In genomic region chr17:87797688-87798291, GRCm38 (mm10) we compare ENCODE assay signal across 8 mouse cellular contexts. TPM values are rescaled to one million over a fixed set of nuclear protein-coding genes. Genes with fewer than 3 reads are reported as not detected.
DNase-seq lines count a peak whose midpoint lies in the region; ATAC-seq and TF ChIP-seq lines count a peak whose summit lies in the region.

Gene Kcnk12 (minus strand): TSS chr17:87797994.

- peaks cover 43% of the 10 kb centered on the region for H3K27me3 ChIP-seq in lung, postnatal 0 days (replicated peaks; ENCODE audit: insufficient read depth, low read length)
- peaks cover 63% of the 10 kb centered on the region for H3K27me3 ChIP-seq in heart, embryonic 16.5 days (ENCODE audit: control insufficient read depth, insufficient read depth, low read length)
- H3K27me3 ChIP-seq in liver, embryonic 15.5 days = peaks cover 56% of the 10 kb centered on the region

- H3K9ac ChIP-seq in lung, postnatal 0 days (replicated peaks; ENCODE audit: low read depth) = no peak within 1 kb of the TSS
- H3K9ac ChIP-seq in heart, embryonic 16.5 days (ENCODE audit: low read length) = no peak within 1 kb of the TSS
- no peak within 1 kb of the TSS; the same call in 1 of the 2 replicates for H3K9ac ChIP-seq in liver, embryonic 15.5 days

- TF ChIP-seq CTCF in lung, postnatal 0 days (IDR thresholded peaks at IDR 0.05) = peak; percentile 30

- DNase-seq in lung, postnatal 0 days (ENCODE audit: low spot score) = no peak
- no peak for DNase-seq in lung, postnatal 14 days
- peak; percentile 4 to 53 for DNase-seq in kidney, postnatal 36 days
- DNase-seq in right cerebral cortex, adult 18-20 months = peak; percentile 86

- ATAC-seq in lung, postnatal 0 days = peak; percentile 28
- peak; percentile 60 for ATAC-seq in common myeloid progenitor, adult 5-6 weeks (replicated peaks; ENCODE audit: low read depth, poor library complexity, severe bottlenecking)
- 0 out of 2 replicates have a peak, but pooled peaks have one; percentile 33 for ATAC-seq in heart, embryonic 16.5 days (replicated peaks; ENCODE audit: extremely low read depth, insufficient read depth, low FRiP score)
- ATAC-seq in liver, embryonic 15.5 days (ENCODE audit: insufficient read depth) = no peak
- no peak for ATAC-seq in activated CD4-positive, CD25-positive, alpha-beta regulatory T cell, adult 4 months

- peak within 1 kb of the TSS; percentile 50 for H3K4me2 ChIP-seq in lung, postnatal 0 days (replicated peaks; ENCODE audit: low read depth, low read length)
- H3K4me2 ChIP-seq in heart, embryonic 16.5 days (ENCODE audit: low read depth, low read length) = peak within 1 kb of the TSS; percentile 70
- H3K4me2 ChIP-seq in liver, embryonic 15.5 days = peak within 1 kb of the TSS; percentile 62

- no peaks in the 10 kb centered on the region for H3K36me3 ChIP-seq in lung, postnatal 0 days (ENCODE audit: insufficient read depth, low read length)
- no peaks in the 10 kb centered on the region for H3K36me3 ChIP-seq in heart, embryonic 16.5 days (ENCODE audit: control insufficient read depth, insufficient read depth)
- H3K36me3 ChIP-seq in liver, embryonic 15.5 days (replicated peaks) = no peaks in the 10 kb centered on the region

- H3K4me3 ChIP-seq in lung, postnatal 0 days (ENCODE audit: low read depth, low read length) = peak within 1 kb of the TSS; percentile 27
- H3K4me3 ChIP-seq in heart, embryonic 16.5 days (ENCODE audit: low read length) = peak within 1 kb of the TSS; percentile 49
- peak within 1 kb of the TSS; percentile 45 for H3K4me3 ChIP-seq in liver, embryonic 15.5 days (replicated peaks)

- no peaks in the 10 kb centered on the region for H3K4me1 ChIP-seq in lung, postnatal 0 days (ENCODE audit: insufficient read depth, low read depth, low read length)
- peaks cover 13% of the 10 kb centered on the region for H3K4me1 ChIP-seq in heart, embryonic 16.5 days (ENCODE audit: control insufficient read depth, insufficient read depth, low read length)
- peaks cover 15% of the 10 kb centered on the region for H3K4me1 ChIP-seq in liver, embryonic 15.5 days (replicated peaks)

- TF ChIP-seq EP300 in lung, postnatal 0 days (IDR thresholded peaks at IDR 0.05) = no peak

- H3K27ac ChIP-seq in lung, postnatal 0 days (ENCODE audit: low read length) = no peak within 1 kb of the TSS
- no peak within 1 kb of the TSS for H3K27ac ChIP-seq in heart, embryonic 16.5 days (ENCODE audit: low read length)
- no peak within 1 kb of the TSS for H3K27ac ChIP-seq in liver, embryonic 15.5 days (replicated peaks)

- 1% methylated on average over 46 of the region's 46 CpGs for WGBS in lung, postnatal 0 days
- 1% methylated on average over 46 of the region's 46 CpGs for WGBS in heart, embryonic 16.5 days
- under 1% methylated on average over 46 of the region's 46 CpGs for WGBS in liver, embryonic 15.5 days (ENCODE audit: insufficient replicate concordance)

- no peaks in the 10 kb centered on the region for H3K9me3 ChIP-seq in lung, postnatal 0 days (ENCODE audit: low read length)
- no peaks in the 10 kb centered on the region for H3K9me3 ChIP-seq in heart, embryonic 16.5 days (replicated peaks; ENCODE audit: control insufficient read depth, low read length)
- no peaks in the 10 kb centered on the region for H3K9me3 ChIP-seq in liver, embryonic 15.5 days (replicated peaks)

RNA-seq across cellular contexts. Expression of gene Kcnk12, which starts in this region (rescaled TPM):
- polyA plus RNA-seq in lung, postnatal 0 days (2015; fragmentation: Nextera tagmentation; extraction: Ambion mirVana) = 0.81 and 0.83 TPM in 2 replicates
- 2.0 and 2.3 TPM in 2 replicates for total RNA-seq in common myeloid progenitor, adult 5-6 weeks (2017)
- not detected in 2 replicates for polyA plus RNA-seq in heart, embryonic 16.5 days (2015; fragmentation: Nextera tagmentation; extraction: Ambion mirVana)
- polyA plus RNA-seq in liver, embryonic 15.5 days (2015; fragmentation: Nextera tagmentation; extraction: Ambion mirVana) = 0.70 and 0.76 TPM in 2 replicates
- polyA plus RNA-seq in activated CD4-positive, CD25-positive, alpha-beta regulatory T cell, adult 4 months (2017; shearing (Covaris generic)) = not detected

Comparison
In these comparisons a context has a peak if more than half of its experiments do, and no peak if none do; other contexts are left out.
1. Peak in ATAC-seq, H3K4me3 ChIP-seq and H3K4me2 ChIP-seq in lung, postnatal 0 days; RNA of the gene not detected or under 1 TPM.
2. Peak in ATAC-seq, H3K4me3 ChIP-seq and H3K4me2 ChIP-seq in heart, embryonic 16.5 days; RNA of the gene not detected or under 1 TPM.
3. DNase-seq: peak in kidney, postnatal 36 days (2 of 2) and right cerebral cortex, adult 18-20 months (single experiment); none in lung, postnatal 0 days (single experiment) and lung, postnatal 14 days (single experiment).
4. Peak in every context shown above with its lines, with median percentiles within 50 percentile points of each other: H3K4me2 ChIP-seq and H3K4me3 ChIP-seq.